Mouse (Mus musculus) embryonic facial prominence, embryonic 15.5 days (tissue): ENCODE measurements around the gene Kirrel3. TPM values are rescaled to one million over a fixed set of nuclear protein-coding genes. Genes with fewer than 3 reads are reported as not detected.

ENCODE experiments used
- ATAC-seq: fragments of 200-750 bp; cut with Nextera tagmentation; 2 replicates; pipeline ENCODE4 v1.8.0; 2017; ENCODE audit warnings: low read depth, moderate TSS enrichment; ENCODE audit not compliant: insufficient number of reproducible peaks, low FRiP score, low TSS enrichment
- H3K27ac ChIP-seq: fragments of 300-500 bp; sonication (generic); replicated peaks from 2 replicates; pipeline ENCODE4 v1.5.1; 2015; ENCODE audit warnings: mild to moderate bottlenecking, inconsistent platforms
- H3K27me3 ChIP-seq: fragments of 300-500 bp; sonication (generic); 2 replicates; pipeline ENCODE4 v1.6.1; 2015; ENCODE audit warnings: inconsistent platforms
- H3K36me3 ChIP-seq: fragments of 300-500 bp; sonication (generic); 2 replicates; pipeline ENCODE4 v1.6.1; 2015; ENCODE audit warnings: mild to moderate bottlenecking, inconsistent platforms
- H3K4me1 ChIP-seq: fragments of 300-500 bp; sonication (generic); 2 replicates; pipeline ENCODE4 v1.6.1; 2015; ENCODE audit warnings: inconsistent platforms
- H3K4me2 ChIP-seq: fragments of 300-500 bp; sonication (generic); replicated peaks from 2 replicates; pipeline ENCODE4 v1.6.1; 2015; ENCODE audit warnings: mild to moderate bottlenecking, inconsistent platforms
- H3K4me3 ChIP-seq: fragments of 300-500 bp; sonication (generic); replicated peaks from 2 replicates; pipeline ENCODE4 v1.5.1; 2015; ENCODE audit warnings: mild to moderate bottlenecking, inconsistent platforms
- H3K9ac ChIP-seq: fragments of 300-500 bp; sonication (generic); 2 replicates; pipeline ENCODE4 v1.6.1; 2015; ENCODE audit warnings: inconsistent platforms
- H3K9me3 ChIP-seq: fragments of 300-500 bp; sonication (generic); replicated peaks from 2 replicates; pipeline ENCODE4 v1.6.1; 2016; ENCODE audit warnings: inconsistent platforms
- WGBS: fragments of 180-500 bp; shearing (Covaris S2); methylation state at CpG from one replicate; pipeline ENCODE4 v1.1.7; 2015; 5-methylcytosine and 5-hydroxymethylcytosine counted together
- polyA plus RNA-seq: library from polyadenylated mRNA; unstranded; fragments of >200 nt; fragmentation: Nextera tagmentation; extraction: Ambion mirVana; gene quantifications from 2 replicates; pipeline ENCODE4 v1.2.1, GENCODE M21; 2015

Kirrel3 gene
- polyA plus RNA-seq, 1 experiment from 2014 or later: 6.6 TPM

GRCm38 (mm10) chr9:34837700-34838462 is 352.2 kb downstream of the Kirrel3 start:
- H3K9me3 ChIP-seq: no peaks in the 10 kb centered on the region
- WGBS: 27% methylated on average over 10 of the region's 10 CpGs
- H3K36me3 ChIP-seq: no peaks in the 10 kb centered on the region
- H3K4me2 ChIP-seq: no peak overlapping the region
- H3K4me3 ChIP-seq: no peak overlapping the region
- no peaks in the 10 kb centered on the region for H3K27me3 ChIP-seq
- H3K27ac ChIP-seq: no peak overlapping the region
- no peaks in the 10 kb centered on the region for H3K4me1 ChIP-seq
- H3K9ac ChIP-seq: no peak overlapping the region
- no peak for ATAC-seq

- no peak overlapping the region for H3K4me3 ChIP-seq
- no peak overlapping the region for H3K9ac ChIP-seq
- no peaks in the 10 kb centered on the region for H3K4me1 ChIP-seq
- WGBS: 73% methylated on average over 10 of the region's 10 CpGs
- no peaks in the 10 kb centered on the region for H3K27me3 ChIP-seq
- no peaks in the 10 kb centered on the region for H3K9me3 ChIP-seq
- no peak for ATAC-seq
- no peak overlapping the region for H3K27ac ChIP-seq
- no peak overlapping the region for H3K4me2 ChIP-seq
- H3K36me3 ChIP-seq: no peaks in the 10 kb centered on the region
Observed at GRCm38 (mm10) chr9:34843275-34843965, 357.7 kb downstream of the Kirrel3 start.

- no peaks in the 10 kb centered on the region for H3K27me3 ChIP-seq
- 31% methylated on average over 1 of the region's 1 CpGs for WGBS
- H3K9ac ChIP-seq: no peak overlapping the region
- H3K4me3 ChIP-seq: no peak overlapping the region
- ATAC-seq: no peak
- no peaks in the 10 kb centered on the region for H3K4me1 ChIP-seq
- H3K27ac ChIP-seq: no peak overlapping the region
- no peaks in the 10 kb centered on the region for H3K36me3 ChIP-seq
- H3K9me3 ChIP-seq: no peaks in the 10 kb centered on the region
- no peak overlapping the region for H3K4me2 ChIP-seq
Observed at GRCm38 (mm10) chr9:34846440-34846839, 360.7 kb downstream of the Kirrel3 start.

GRCm38 (mm10) chr9:34847664-34848063 is 362.0 kb downstream of the Kirrel3 start:
- no peaks in the 10 kb centered on the region for H3K36me3 ChIP-seq
- H3K4me1 ChIP-seq: no peaks in the 10 kb centered on the region
- no peak for ATAC-seq
- 51% methylated on average over 5 of the region's 5 CpGs for WGBS
- no peak overlapping the region for H3K27ac ChIP-seq
- H3K4me2 ChIP-seq: no peak overlapping the region
- H3K4me3 ChIP-seq: no peak overlapping the region
- no peaks in the 10 kb centered on the region for H3K9me3 ChIP-seq
- no peak overlapping the region for H3K9ac ChIP-seq
- H3K27me3 ChIP-seq: no peaks in the 10 kb centered on the region

- no peak overlapping the region for H3K4me3 ChIP-seq
- H3K4me1 ChIP-seq: no peaks in the 10 kb centered on the region
- H3K9me3 ChIP-seq: no peaks in the 10 kb centered on the region
- H3K4me2 ChIP-seq: no peak overlapping the region
- no peak overlapping the region for H3K9ac ChIP-seq
- no peak overlapping the region for H3K27ac ChIP-seq
- no peak for ATAC-seq
- 78% methylated on average over 4 of the region's 4 CpGs for WGBS
- no peaks in the 10 kb centered on the region for H3K36me3 ChIP-seq
- H3K27me3 ChIP-seq: no peaks in the 10 kb centered on the region
Observed at GRCm38 (mm10) chr9:34851136-34851535, 365.4 kb downstream of the Kirrel3 start.

- WGBS: 61% methylated on average over 9 of the region's 9 CpGs
- Histone ChIP-seq H3K27ac (no peak overlapping the region), H3K4me3 (no peak overlapping the region), H3K27me3 (no peaks in the 10 kb centered on the region), H3K4me1 (no peaks in the 10 kb centered on the region), H3K36me3 (no peaks in the 10 kb centered on the region), H3K4me2 (no peak overlapping the region), H3K9me3 (no peaks in the 10 kb centered on the region), H3K9ac (no peak overlapping the region)
- ATAC-seq: no peak
Observed at GRCm38 (mm10) chr9:34857575-34857974, 371.9 kb downstream of the Kirrel3 start.

- Histone ChIP-seq H3K4me1 (no peaks in the 10 kb centered on the region), H3K36me3 (no peaks in the 10 kb centered on the region), H3K4me3 (no peak overlapping the region), H3K9me3 (no peaks in the 10 kb centered on the region), H3K27ac (no peak overlapping the region), H3K9ac (no peak overlapping the region), H3K4me2 (no peak overlapping the region), H3K27me3 (no peaks in the 10 kb centered on the region)
- ATAC-seq: no peak
- 89% methylated on average over 10 of the region's 10 CpGs for WGBS
Observed at GRCm38 (mm10) chr9:34858071-34858470, 372.4 kb downstream of the Kirrel3 start.

GRCm38 (mm10) chr9:34860934-34861333 is 375.2 kb downstream of the Kirrel3 start:
- H3K4me1 ChIP-seq: no peaks in the 10 kb centered on the region
- no peak for ATAC-seq
- no peaks in the 10 kb centered on the region for H3K36me3 ChIP-seq
- no peaks in the 10 kb centered on the region for H3K27me3 ChIP-seq
- H3K4me2 ChIP-seq: no peak overlapping the region
- WGBS: 18% methylated on average over 4 of the region's 4 CpGs
- no peak overlapping the region for H3K9ac ChIP-seq
- H3K27ac ChIP-seq: no peak overlapping the region
- no peak overlapping the region for H3K4me3 ChIP-seq
- no peaks in the 10 kb centered on the region for H3K9me3 ChIP-seq

GRCm38 (mm10) chr9:34861775-34862174 is 376.1 kb downstream of the Kirrel3 start:
- H3K4me1 ChIP-seq: no peaks in the 10 kb centered on the region
- ATAC-seq: no peak
- no peaks in the 10 kb centered on the region for H3K36me3 ChIP-seq
- H3K27me3 ChIP-seq: no peaks in the 10 kb centered on the region
- WGBS: 31% methylated on average over 2 of the region's 2 CpGs
- H3K9me3 ChIP-seq: no peaks in the 10 kb centered on the region
- no peak overlapping the region for H3K27ac ChIP-seq
- H3K9ac ChIP-seq: no peak overlapping the region
- no peak overlapping the region for H3K4me2 ChIP-seq
- no peak overlapping the region for H3K4me3 ChIP-seq

GRCm38 (mm10) chr9:34865606-34866005 is 379.9 kb downstream of the Kirrel3 start:
- 87% methylated on average over 6 of the region's 6 CpGs for WGBS

GRCm38 (mm10) chr9:34871316-34871966 is 385.7 kb downstream of the Kirrel3 start:
- 52% methylated on average over 15 of the region's 15 CpGs for WGBS
- no peak overlapping the region for H3K4me2 ChIP-seq
- H3K27ac ChIP-seq: no peak overlapping the region
- H3K27me3 ChIP-seq: no peaks in the 10 kb centered on the region
- H3K4me3 ChIP-seq: no peak overlapping the region
- no peaks in the 10 kb centered on the region for H3K4me1 ChIP-seq
- ATAC-seq: no peak
- H3K9ac ChIP-seq: no peak overlapping the region
- H3K9me3 ChIP-seq: no peaks in the 10 kb centered on the region
- no peaks in the 10 kb centered on the region for H3K36me3 ChIP-seq

More at GRCm38 (mm10) chr9:34865606-34866005, 379.9 kb downstream of the Kirrel3 start:
- Histone ChIP-seq H3K36me3 (no peaks in the 10 kb centered on the region), H3K4me3 (no peak overlapping the region), H3K9me3 (no peaks in the 10 kb centered on the region), H3K27me3 (no peaks in the 10 kb centered on the region), H3K9ac (no peak overlapping the region), H3K27ac (no peak overlapping the region), H3K4me2 (no peak overlapping the region), H3K4me1 (no peaks in the 10 kb centered on the region)
- no peak for ATAC-seq
